Mouse (Mus musculus) ZHBTc4 (cell line): ENCODE measurements around the gene Lypd6b.

Experiments used
- DNase-seq: peaks from one replicate; pipeline ENCODE4 v3.0.0-alpha.2; 2011; ENCODE audit warnings: low read depth, low spot score

Gene Lypd6b

GRCm38 (mm10) chr2:49787376-49788050, at the start of gene Lypd6b:
Gene Lypd6b (plus strand): TSS chr2:49787688.
- DNase-seq: peak; percentile 39

- no peak for DNase-seq
These were observed 48.4 kb upstream of the Lypd6b start for GRCm38 (mm10) chr2:49739046-49739445.

DNA sequence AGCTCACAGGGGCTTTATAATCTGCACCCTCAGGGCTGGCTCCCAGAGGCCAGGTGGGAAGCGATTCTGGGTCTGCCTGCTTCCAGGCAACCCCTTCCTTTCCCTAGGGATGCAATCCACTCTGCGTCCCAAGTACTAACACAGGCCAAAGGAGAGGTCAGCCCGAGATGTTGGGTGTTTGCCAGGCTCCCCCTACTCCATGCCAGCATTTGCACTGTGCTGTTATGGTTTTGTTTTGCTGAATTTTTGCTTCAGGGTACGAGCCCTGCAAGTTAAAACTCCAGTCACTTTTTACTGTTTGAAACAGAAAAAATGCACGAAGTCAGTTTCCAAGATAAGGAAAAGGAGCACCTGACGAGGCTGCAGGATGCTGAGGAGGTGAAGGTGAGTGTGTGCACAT, 46.5 kb upstream of the Lypd6b start:
- DNase-seq: no peak

- no peak for DNase-seq
These were observed 45.4 kb upstream of the Lypd6b start for GRCm38 (mm10) chr2:49741895-49742734.

DNA sequence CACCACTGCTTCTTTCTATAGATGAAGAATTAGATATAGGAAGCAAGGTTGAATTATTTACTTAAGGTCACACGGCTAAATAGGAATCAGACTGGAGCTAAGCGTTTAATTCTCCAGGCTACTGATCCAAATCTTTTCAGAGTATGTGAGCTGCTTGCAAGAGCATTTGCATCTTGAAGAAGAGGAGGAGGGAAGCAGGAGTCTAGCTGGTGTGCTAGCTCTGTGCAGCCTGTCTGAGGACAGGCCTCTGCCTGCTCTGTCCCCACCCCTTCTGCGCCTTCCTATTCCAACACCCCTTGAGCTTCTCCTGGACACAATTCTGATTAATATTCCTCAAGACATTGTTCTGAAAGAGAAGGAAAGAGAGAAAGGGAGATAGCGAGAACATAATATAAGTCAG, 44.6 kb upstream of the Lypd6b start:
- no peak for DNase-seq

- no peak for DNase-seq
These were observed 43.7 kb upstream of the Lypd6b start for GRCm38 (mm10) chr2:49743775-49744174.

- no peak for DNase-seq
These were observed 43.0 kb upstream of the Lypd6b start for GRCm38 (mm10) chr2:49744251-49745093.

DNA sequence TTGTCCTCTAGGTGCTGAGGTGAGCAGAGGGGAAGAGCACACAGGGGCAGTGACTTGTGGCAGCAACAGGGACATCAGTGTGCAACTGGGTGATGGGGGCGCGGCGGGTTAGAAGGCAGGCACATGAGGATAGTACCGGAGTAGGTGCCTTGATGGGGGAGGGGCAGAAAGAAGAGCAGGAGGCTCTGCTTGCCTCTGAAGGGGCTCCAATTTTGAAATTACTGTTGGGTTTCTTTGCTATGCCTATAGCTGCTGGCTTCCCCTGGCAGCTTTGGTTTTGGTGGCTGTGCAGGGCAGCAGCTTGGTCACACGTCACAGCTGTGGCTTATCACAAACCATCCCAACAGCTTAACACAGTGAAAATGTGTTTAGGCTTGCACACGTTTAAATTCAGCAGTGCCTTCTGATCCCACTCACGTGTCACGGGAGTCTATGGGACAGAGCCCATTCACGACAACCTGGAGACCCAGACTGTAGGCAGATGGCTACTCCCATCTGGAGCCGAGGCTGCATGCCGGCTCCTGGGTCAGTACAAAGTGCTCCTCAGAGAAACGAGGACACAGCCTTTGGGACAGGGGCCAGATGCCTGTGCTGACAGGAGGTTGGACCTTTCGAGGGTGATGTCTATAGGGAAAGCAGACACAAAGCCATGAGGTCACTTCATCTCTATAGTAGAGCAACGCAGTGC, 42.2 kb upstream of the Lypd6b start:
- peak; percentile 44 for DNase-seq

DNA sequence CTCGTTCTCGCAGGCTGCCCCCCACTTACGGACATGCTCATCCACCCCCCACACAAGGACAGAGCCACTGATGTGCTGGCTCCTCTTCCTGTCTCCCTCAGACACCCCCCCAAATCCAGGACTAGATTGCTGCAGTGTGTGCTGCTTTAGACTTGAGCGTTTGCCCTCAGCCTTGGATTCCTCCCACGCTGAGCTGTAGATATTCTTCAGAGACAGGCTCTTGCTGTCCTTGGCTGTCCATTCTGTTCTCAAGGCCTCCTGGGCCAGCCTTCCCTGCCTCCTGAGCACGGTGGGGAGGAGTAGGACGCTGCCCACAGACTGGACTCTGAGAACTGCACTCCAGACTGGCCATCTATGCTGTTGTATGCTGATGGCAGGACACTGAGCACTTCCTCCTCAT, 40.5 kb upstream of the Lypd6b start:
- no peak for DNase-seq

- DNase-seq: no peak
These were observed 39.8 kb upstream of the Lypd6b start for GRCm38 (mm10) chr2:49747670-49748069.

DNA sequence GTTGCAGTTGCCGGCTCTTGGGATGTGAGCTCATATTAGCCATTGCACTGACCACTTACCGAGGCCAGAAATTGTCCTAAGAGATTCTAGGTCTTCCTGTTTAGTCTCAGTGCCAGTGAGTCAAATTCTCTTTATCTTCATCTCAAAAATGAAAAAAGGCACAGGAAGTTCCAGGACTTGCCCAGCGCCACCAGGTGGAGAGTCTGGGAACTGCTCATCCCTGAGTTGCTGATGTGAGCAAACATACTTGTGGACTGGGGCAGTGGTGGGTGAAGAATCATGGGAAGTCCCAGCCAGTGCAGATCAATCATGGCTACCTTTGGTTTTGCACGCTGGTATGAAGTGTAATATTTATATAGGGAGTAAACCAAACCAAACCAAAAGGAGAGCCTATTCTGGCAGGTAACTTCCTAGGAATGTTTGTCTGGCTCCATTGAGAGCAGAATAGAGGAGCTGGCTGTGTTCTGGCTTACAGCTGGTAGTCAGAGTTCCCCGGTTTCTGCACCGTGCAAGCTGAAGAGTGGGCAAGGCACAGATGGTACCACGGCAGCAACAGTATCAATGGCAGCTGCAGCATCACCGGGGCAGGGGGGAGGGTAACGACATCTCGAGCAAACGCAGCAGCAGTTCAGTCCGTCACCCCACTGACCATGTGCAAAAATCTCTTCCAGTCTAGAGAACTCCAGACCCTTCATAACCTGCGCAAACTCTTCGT, 38.7 kb upstream of the Lypd6b start:
- peak; percentile 69 for DNase-seq

DNA sequence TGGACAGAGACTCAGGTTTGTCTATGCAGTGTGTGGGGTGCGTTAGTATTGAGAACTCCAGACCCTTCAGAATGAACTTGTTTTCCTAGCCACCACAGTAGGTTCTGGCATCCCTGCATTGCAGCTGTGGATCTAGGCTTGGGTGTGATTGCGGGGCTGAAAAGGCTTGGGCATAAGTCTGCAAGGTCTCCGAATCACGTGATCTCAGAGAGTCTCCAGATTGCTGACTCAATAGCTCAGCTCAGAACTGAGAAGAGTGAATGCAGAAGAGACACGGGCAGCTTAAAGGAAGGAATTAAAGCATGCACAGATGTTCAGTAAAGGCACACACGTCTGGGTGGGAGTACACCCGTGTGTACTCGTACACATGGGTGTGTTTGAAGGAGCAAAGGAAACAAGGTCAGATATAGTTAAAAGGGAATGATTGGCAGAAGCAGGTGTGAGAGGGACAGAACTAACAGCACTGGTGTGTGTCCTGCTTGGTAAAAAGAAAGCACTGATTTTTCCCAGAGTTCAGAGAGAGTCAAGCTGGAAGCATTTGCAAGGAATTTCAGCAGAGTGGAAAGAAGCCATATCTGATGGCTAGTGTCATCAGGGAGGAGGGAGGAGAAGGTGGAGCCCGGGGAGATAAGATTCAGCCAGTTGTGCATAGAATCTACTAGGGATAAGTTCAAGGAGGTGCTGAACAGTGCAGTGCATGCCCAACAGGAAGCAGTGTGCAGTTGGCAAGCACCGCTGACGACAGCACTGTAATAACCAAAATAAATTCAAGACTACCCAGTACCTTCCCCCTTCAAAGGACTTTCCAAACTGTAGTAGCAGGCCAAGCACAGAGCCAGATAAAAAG, 37.5 kb upstream of the Lypd6b start:
- no peak for DNase-seq

DNA sequence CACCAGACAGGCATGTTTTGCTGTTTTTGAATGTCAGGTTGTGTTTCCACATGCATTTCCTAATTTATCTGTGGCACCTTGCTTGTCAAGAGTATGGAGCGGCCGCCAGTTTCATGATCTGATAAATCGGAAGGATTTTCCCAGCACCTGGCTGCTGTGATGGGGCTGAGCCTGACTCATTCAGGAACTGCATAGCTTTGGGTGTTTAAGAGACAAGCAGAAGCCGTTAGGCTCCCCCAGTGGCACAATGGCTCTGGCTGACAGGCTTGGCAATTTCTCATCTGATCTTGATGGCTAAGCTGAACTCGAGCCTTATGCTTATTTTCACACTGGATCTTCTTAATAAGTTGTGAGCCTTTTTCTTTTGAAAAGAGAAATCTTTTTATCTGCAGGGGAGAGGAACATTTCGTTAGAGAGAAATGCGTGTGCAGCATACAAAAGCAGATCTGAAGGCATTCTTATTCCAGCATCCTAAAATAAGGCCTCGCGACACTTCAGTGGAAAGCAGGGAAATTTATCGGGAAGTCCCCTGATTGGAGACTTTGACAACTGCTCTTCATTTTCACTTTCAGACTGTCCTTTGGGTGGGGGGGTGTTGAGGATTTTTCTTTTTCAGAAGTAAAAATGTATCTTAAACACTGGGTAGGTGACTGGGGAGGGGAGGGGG, 35.8 kb upstream of the Lypd6b start:
- no peak for DNase-seq

GRCm38 (mm10) chr2:49752211-49752607, 35.3 kb upstream of the Lypd6b start:
- DNase-seq: no peak

GRCm38 (mm10) chr2:49753062-49753461, 34.4 kb upstream of the Lypd6b start:
- no peak for DNase-seq

DNA sequence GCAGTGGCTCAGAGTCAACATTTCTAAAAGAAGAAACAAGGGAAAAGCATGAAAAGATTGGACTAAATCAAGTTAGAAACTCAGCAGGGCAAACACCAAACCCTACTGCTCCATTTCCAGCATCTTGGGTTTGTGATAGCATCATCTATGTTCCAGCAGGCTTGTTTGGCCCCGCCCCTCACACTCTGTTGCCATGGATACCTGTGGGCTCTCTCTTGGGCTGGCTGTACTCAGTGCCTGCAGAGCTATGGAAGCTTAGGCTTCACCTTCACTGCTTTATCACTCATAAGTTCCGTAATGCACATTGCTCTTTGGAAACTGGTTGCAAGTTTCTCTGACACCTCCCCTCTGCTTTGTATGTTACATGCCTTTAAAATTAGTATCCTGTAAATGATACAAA, 32.4 kb upstream of the Lypd6b start:
- peak; percentile 53 for DNase-seq

DNA sequence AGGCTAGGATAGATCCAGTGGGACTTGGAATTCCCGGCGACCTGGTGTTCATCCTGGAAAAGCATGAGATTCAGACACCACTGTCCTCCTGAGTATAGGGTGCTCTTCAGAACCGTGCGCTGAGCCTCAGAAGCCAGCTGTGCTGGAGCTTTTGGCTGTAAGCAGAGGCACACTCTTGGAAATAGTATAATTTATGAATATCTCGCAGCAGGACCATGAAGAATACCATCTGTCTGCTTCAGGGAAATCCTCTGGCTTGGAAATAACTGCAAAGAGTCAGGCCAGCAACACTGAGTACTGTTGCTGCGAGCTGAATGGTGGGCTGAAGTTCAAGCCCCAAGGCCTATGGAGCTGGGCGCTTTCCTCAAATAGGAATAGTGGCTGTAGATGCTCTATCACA, 29.9 kb upstream of the Lypd6b start:
- no peak for DNase-seq

- DNase-seq: peak; percentile 78
These were observed 23.0 kb upstream of the Lypd6b start for GRCm38 (mm10) chr2:49764331-49764946.

DNA sequence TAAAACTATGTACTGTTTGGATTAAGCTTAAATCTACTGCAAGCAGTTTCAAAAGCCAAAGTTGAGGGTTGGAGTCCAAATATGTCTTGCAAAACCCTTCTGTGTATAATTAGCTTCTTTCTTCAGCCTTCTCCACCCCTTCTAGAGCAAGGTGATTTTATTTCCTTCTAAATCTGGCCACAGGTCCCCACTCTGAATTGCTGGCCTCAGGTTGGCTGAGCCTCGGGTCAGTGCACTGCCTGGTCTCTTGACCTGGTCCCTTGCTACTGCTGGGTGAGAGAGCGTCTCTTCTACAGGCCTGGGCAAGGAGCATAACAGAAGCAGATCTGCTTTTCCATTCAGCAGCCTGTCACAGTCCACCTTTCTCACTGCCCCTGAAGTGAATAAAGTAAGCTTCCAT, 18.6 kb upstream of the Lypd6b start:
- DNase-seq: no peak
